Mouse (Mus musculus): ENCODE data around the gene Leng1. TPM values are rescaled to one million over a fixed set of nuclear protein-coding genes. Genes with fewer than 3 reads are reported as not detected.
A peak's percentile ranks its signal among the peaks of the same experiment; 100 is the strongest.

Gene Leng1
- polyA plus RNA-seq, 1 experiment from 2014 or later, result 20.3 TPM

DNA sequence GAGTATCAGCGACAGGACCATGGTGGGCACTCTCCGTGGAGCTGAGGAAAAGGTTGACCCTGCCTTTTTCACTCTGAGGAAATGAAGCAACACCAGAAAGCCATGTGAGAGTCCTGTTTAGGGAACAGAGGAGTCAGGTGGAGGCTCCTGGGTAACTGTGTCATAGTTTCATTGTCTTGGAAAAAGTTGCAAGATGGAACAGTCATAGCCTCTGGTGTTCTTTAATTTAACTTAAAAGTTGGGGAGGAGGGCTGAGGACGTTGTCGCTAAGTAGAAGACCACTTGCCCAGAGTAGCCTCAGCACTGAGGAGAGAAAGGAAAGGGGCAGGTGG lies 49.6 kb downstream of the Leng1 start, which contains the start of gene Oscar:
TSS of gene Oscar (minus strand) at position 101 of the 332 bp plus-strand sequence.
- H3K27ac ChIP-seq, result no peak within 1 kb of the TSS
- ATAC-seq (ENCODE audit: insufficient number of reproducible peaks, low FRiP score, low TSS enrichment, low read depth), result no peak
- no peak within 1 kb of the TSS for H3K4me2 ChIP-seq
- no peak within 1 kb of the TSS for H3K9ac ChIP-seq
- peak within 1 kb of the TSS; percentile 72 for H3K4me3 ChIP-seq
- H3K36me3 ChIP-seq, result peaks cover 18% of the 10 kb centered on the region
- H3K4me1 ChIP-seq, result peaks cover 13% of the 10 kb centered on the region; the same call in 1 of the 2 replicates
- H3K9me3 ChIP-seq, result no peaks in the 10 kb centered on the region
- 73% methylated on average over 4 of the region's 4 CpGs for WGBS
- H3K27me3 ChIP-seq, result no peaks in the 10 kb centered on the region

GRCm38 (mm10) chr7:3614021-3614420 lies 51.6 kb downstream of the Leng1 start:
- Histone ChIP-seq H3K36me3 (peaks cover under 1% of the 10 kb centered on the region), H3K9me3 (no peaks in the 10 kb centered on the region), H3K4me1 (peaks cover 13% of the 10 kb centered on the region; the same call in 1 of the 2 replicates), H3K4me2 (no peak overlapping the region), H3K27me3 (no peaks in the 10 kb centered on the region), H3K9ac (no peak overlapping the region), H3K4me3 (no peak overlapping the region), H3K27ac (no peak overlapping the region)
- 69% methylated on average over 3 of the region's 3 CpGs for WGBS
- ATAC-seq (ENCODE audit: insufficient number of reproducible peaks, low FRiP score, low TSS enrichment, low read depth), result no peak

- WGBS, result 90% methylated on average over 13 of the region's 13 CpGs
- no peak overlapping the region for H3K4me3 ChIP-seq
- H3K4me1 ChIP-seq, result no peaks in the 10 kb centered on the region
- no peaks in the 10 kb centered on the region for H3K27me3 ChIP-seq
- H3K36me3 ChIP-seq, result no peaks in the 10 kb centered on the region
- no peak overlapping the region for H3K27ac ChIP-seq
- no peaks in the 10 kb centered on the region for H3K9me3 ChIP-seq
- no peak overlapping the region for H3K4me2 ChIP-seq
- ATAC-seq (ENCODE audit: insufficient number of reproducible peaks, low FRiP score, low TSS enrichment, low read depth), result peak; percentile 62; the same call in 1 of the 2 replicates
- H3K9ac ChIP-seq, result no peak overlapping the region
These were observed 54.6 kb downstream of the Leng1 start for GRCm38 (mm10) chr7:3611006-3611405.

GRCm38 (mm10) chr7:3610437-3610836 lies 55.2 kb downstream of the Leng1 start:
- H3K4me1 ChIP-seq, result no peaks in the 10 kb centered on the region
- no peak for ATAC-seq (ENCODE audit: insufficient number of reproducible peaks, low FRiP score, low TSS enrichment, low read depth)
- 90% methylated on average over 3 of the region's 3 CpGs for WGBS
- H3K9ac ChIP-seq, result no peak overlapping the region
- H3K4me2 ChIP-seq, result no peak overlapping the region
- H3K27ac ChIP-seq, result no peak overlapping the region
- H3K4me3 ChIP-seq, result no peak overlapping the region
- no peaks in the 10 kb centered on the region for H3K36me3 ChIP-seq
- no peaks in the 10 kb centered on the region for H3K27me3 ChIP-seq
- H3K9me3 ChIP-seq, result no peaks in the 10 kb centered on the region

Small RNA genes within 50 kb of the gene (microRNA-seq; reads per million reads assigned to microRNA genes)
- gene Mir3572, result 3.7 reads per million, percentile 11 among the genes with 10 or more reads in this experiment

Other genes with a start within 250 kb of the Leng1 start
- 6.7 and 15.4 TPM in 2 replicates for gene Cacng6, start 241.6 kb downstream of the Leng1 start, polyA plus RNA-seq (2015; fragmentation: Nextera tagmentation; extraction: Ambion mirVana)
- gene Tarm1, start 163.2 kb downstream of the Leng1 start, polyA plus RNA-seq (2015; fragmentation: Nextera tagmentation; extraction: Ambion mirVana), result 0.77 and 0.95 TPM in 2 replicates
- 0.29 and 0.87 TPM in 2 replicates for gene Oscar, start 49.7 kb downstream of the Leng1 start, polyA plus RNA-seq (2015; fragmentation: Nextera tagmentation; extraction: Ambion mirVana)
- 425 and 461 TPM in 2 replicates for gene Ndufa3, start 48.5 kb downstream of the Leng1 start, polyA plus RNA-seq (2015; fragmentation: Nextera tagmentation; extraction: Ambion mirVana)
- gene Tfpt, start 35.9 kb downstream of the Leng1 start, polyA plus RNA-seq (2015; fragmentation: Nextera tagmentation; extraction: Ambion mirVana), result 23.2 and 24.6 TPM in 2 replicates
- gene Prpf31, start 35.9 kb downstream of the Leng1 start, polyA plus RNA-seq (2015; fragmentation: Nextera tagmentation; extraction: Ambion mirVana), result 88.3 and 94.0 TPM in 2 replicates
- 48.3 and 53.3 TPM in 2 replicates for gene Cnot3, start 20.6 kb downstream of the Leng1 start, polyA plus RNA-seq (2015; fragmentation: Nextera tagmentation; extraction: Ambion mirVana)
- 5.0 and 7.0 TPM in 2 replicates for gene Tmc4, start 11.7 kb upstream of the Leng1 start, polyA plus RNA-seq (2015; fragmentation: Nextera tagmentation; extraction: Ambion mirVana)
- 251 and 270 TPM in 2 replicates for gene Tsen34, start 27.0 kb upstream of the Leng1 start, polyA plus RNA-seq (2015; fragmentation: Nextera tagmentation; extraction: Ambion mirVana)
- gene Mboat7, start 27.7 kb upstream of the Leng1 start, polyA plus RNA-seq (2015; fragmentation: Nextera tagmentation; extraction: Ambion mirVana), result 59.7 and 63.6 TPM in 2 replicates
- gene Rps9, start 38.2 kb upstream of the Leng1 start, polyA plus RNA-seq (2015; fragmentation: Nextera tagmentation; extraction: Ambion mirVana), result 1,336 and 1,506 TPM in 2 replicates
- gene Pirb, start 54.6 kb upstream of the Leng1 start, polyA plus RNA-seq (2015; fragmentation: Nextera tagmentation; extraction: Ambion mirVana), result 0.96 and 2.4 TPM in 2 replicates
- gene Gm15448, start 159.8 kb upstream of the Leng1 start, polyA plus RNA-seq (2015; fragmentation: Nextera tagmentation; extraction: Ambion mirVana), result not detected in 2 replicates
- gene Pira2, start 179.2 kb upstream of the Leng1 start, polyA plus RNA-seq (2015; fragmentation: Nextera tagmentation; extraction: Ambion mirVana), result 0.47 and 0.77 TPM in 2 replicates
- gene Gm14548, start 232.3 kb upstream of the Leng1 start, polyA plus RNA-seq (2015; fragmentation: Nextera tagmentation; extraction: Ambion mirVana), result 0.09 and 0.45 TPM in 2 replicates
- 0.26 and 0.37 TPM in 2 replicates for gene Lilra6, start 249.7 kb upstream of the Leng1 start, polyA plus RNA-seq (2015; fragmentation: Nextera tagmentation; extraction: Ambion mirVana)